Mouse (Mus musculus): ENCODE measurements around the gene Ddr1. TPM values are rescaled to one million over a fixed set of nuclear protein-coding genes. Genes with fewer than 3 reads are reported as not detected.

Gene Ddr1
- polyA plus RNA-seq (2016; fragmentation: Nextera tagmentation; extraction: Ambion mirVana): 134 and 184 TPM in 2 replicates

GRCm38 (mm10) chr17:35704621-35705464 is at the start of gene Ddr1:
Gene Ddr1, minus strand, starts transcription at chr17:35704621.
- Histone ChIP-seq H3K4me3 (peak within 1 kb of the TSS; percentile 96), H3K9me3 (no peaks in the 10 kb centered on the region), H3K4me1 (replicated peaks) (peaks cover 51% of the 10 kb centered on the region), H3K27me3 (ENCODE audit: insufficient read depth, poor library complexity, severe bottlenecking) (peaks cover 14% of the 10 kb centered on the region; the same call in 1 of the 2 replicates), H3K27ac (peak within 1 kb of the TSS; percentile 99), H3K36me3 (peaks cover 4% of the 10 kb centered on the region)
- WGBS: 3% methylated on average over 19 of the region's 19 CpGs
- DNase-seq (ENCODE audit: low spot score): peak; percentile 88

GRCm38 (mm10) chr17:35753668-35754067 is 49.2 kb upstream of the Ddr1 start:
- 94% methylated on average over 7 of the region's 7 CpGs for WGBS
- Histone ChIP-seq H3K4me1 (replicated peaks) (0 out of 2 replicates have a peak, but pooled peaks cover 6% of the 10 kb centered on the region), H3K4me3 (no peak overlapping the region), H3K27me3 (ENCODE audit: insufficient read depth, poor library complexity, severe bottlenecking) (no peaks in the 10 kb centered on the region), H3K9me3 (no peaks in the 10 kb centered on the region), H3K27ac (no peak overlapping the region), H3K36me3 (no peaks in the 10 kb centered on the region)
- no peak for DNase-seq (ENCODE audit: low spot score)

- H3K27me3 ChIP-seq (ENCODE audit: insufficient read depth, poor library complexity, severe bottlenecking): no peaks in the 10 kb centered on the region
- H3K9me3 ChIP-seq: no peaks in the 10 kb centered on the region
- no peaks in the 10 kb centered on the region for H3K36me3 ChIP-seq
- H3K4me3 ChIP-seq: no peak overlapping the region
- 0 out of 2 replicates have a peak, but pooled peaks cover 6% of the 10 kb centered on the region for H3K4me1 ChIP-seq (replicated peaks)
- H3K27ac ChIP-seq: no peak overlapping the region
- 58% methylated on average over 7 of the region's 7 CpGs for WGBS
- no peak for DNase-seq (ENCODE audit: low spot score)
These were observed 47.9 kb upstream of the Ddr1 start for GRCm38 (mm10) chr17:35752221-35752811.

- H3K36me3 ChIP-seq: no peaks in the 10 kb centered on the region
- H3K4me3 ChIP-seq: no peak overlapping the region
- H3K27me3 ChIP-seq (ENCODE audit: insufficient read depth, poor library complexity, severe bottlenecking): no peaks in the 10 kb centered on the region
- no peak for DNase-seq (ENCODE audit: low spot score)
- 0 out of 2 replicates have a peak, but pooled peaks cover 6% of the 10 kb centered on the region for H3K4me1 ChIP-seq (replicated peaks)
- 78% methylated on average over 10 of the region's 10 CpGs for WGBS
- H3K27ac ChIP-seq: no peak overlapping the region
- H3K9me3 ChIP-seq: no peaks in the 10 kb centered on the region
These were observed 45.3 kb upstream of the Ddr1 start for GRCm38 (mm10) chr17:35749685-35750084.

GRCm38 (mm10) chr17:35744361-35744760 is 39.9 kb upstream of the Ddr1 start:
- Histone ChIP-seq H3K9me3 (no peaks in the 10 kb centered on the region), H3K4me3 (no peak overlapping the region), H3K27me3 (ENCODE audit: insufficient read depth, poor library complexity, severe bottlenecking) (peaks cover under 1% of the 10 kb centered on the region), H3K27ac (no peak overlapping the region), H3K36me3 (no peaks in the 10 kb centered on the region), H3K4me1 (replicated peaks) (0 out of 2 replicates have a peak, but pooled peaks cover under 1% of the 10 kb centered on the region)
- 90% methylated on average over 2 of the region's 2 CpGs for WGBS
- DNase-seq (ENCODE audit: low spot score): no peak

- H3K9me3 ChIP-seq: no peaks in the 10 kb centered on the region
- WGBS: 72% methylated on average over 3 of the region's 3 CpGs
- H3K4me3 ChIP-seq: no peak overlapping the region
- peaks cover 12% of the 10 kb centered on the region for H3K27me3 ChIP-seq (ENCODE audit: insufficient read depth, poor library complexity, severe bottlenecking)
- peak overlapping the region; percentile 59; the same call in 1 of the 2 replicates for H3K27ac ChIP-seq
- H3K4me1 ChIP-seq (replicated peaks): 0 out of 2 replicates have a peak, but pooled peaks cover 2% of the 10 kb centered on the region
- no peaks in the 10 kb centered on the region for H3K36me3 ChIP-seq
- DNase-seq (ENCODE audit: low spot score): no peak
These were observed 38.5 kb upstream of the Ddr1 start for GRCm38 (mm10) chr17:35742948-35743347.

GRCm38 (mm10) chr17:35741589-35742226 is 37.3 kb upstream of the Ddr1 start:
- Histone ChIP-seq H3K27ac (no peak overlapping the region), H3K4me3 (no peak overlapping the region), H3K4me1 (replicated peaks) (peaks cover 6% of the 10 kb centered on the region), H3K36me3 (no peaks in the 10 kb centered on the region), H3K27me3 (ENCODE audit: insufficient read depth, poor library complexity, severe bottlenecking) (peaks cover 15% of the 10 kb centered on the region), H3K9me3 (no peaks in the 10 kb centered on the region)
- 88% methylated on average over 9 of the region's 9 CpGs for WGBS
- no peak for DNase-seq (ENCODE audit: low spot score)

GRCm38 (mm10) chr17:35740276-35740880 is 36.0 kb upstream of the Ddr1 start:
- Histone ChIP-seq H3K27me3 (ENCODE audit: insufficient read depth, poor library complexity, severe bottlenecking) (peaks cover 15% of the 10 kb centered on the region), H3K9me3 (no peaks in the 10 kb centered on the region)

GRCm38 (mm10) chr17:35739675-35740074 is 35.3 kb upstream of the Ddr1 start:
- Histone ChIP-seq H3K9me3 (no peaks in the 10 kb centered on the region), H3K36me3 (no peaks in the 10 kb centered on the region), H3K27ac (no peak overlapping the region), H3K4me3 (no peak overlapping the region), H3K27me3 (ENCODE audit: insufficient read depth, poor library complexity, severe bottlenecking) (peaks cover 15% of the 10 kb centered on the region), H3K4me1 (replicated peaks) (peaks cover 14% of the 10 kb centered on the region)
- DNase-seq (ENCODE audit: low spot score): peak; percentile 71
- WGBS: 17% methylated on average over 6 of the region's 6 CpGs

More at GRCm38 (mm10) chr17:35740276-35740880, 36.0 kb upstream of the Ddr1 start:
- DNase-seq (ENCODE audit: low spot score): no peak
- H3K4me1 ChIP-seq (replicated peaks): peaks cover 14% of the 10 kb centered on the region
- H3K27ac ChIP-seq: no peak overlapping the region
- no peak overlapping the region for H3K4me3 ChIP-seq
- 77% methylated on average over 5 of the region's 5 CpGs for WGBS
- no peaks in the 10 kb centered on the region for H3K36me3 ChIP-seq

- Histone ChIP-seq H3K27ac (peak overlapping the region; percentile 54), H3K4me3 (no peak overlapping the region)
- peak; percentile 77 for DNase-seq (ENCODE audit: low spot score)
These were observed 33.3 kb upstream of the Ddr1 start for GRCm38 (mm10) chr17:35737743-35738142.

GRCm38 (mm10) chr17:35736280-35736960 is 32.0 kb upstream of the Ddr1 start:
- Histone ChIP-seq H3K4me1 (replicated peaks) (peaks cover 20% of the 10 kb centered on the region), H3K27me3 (ENCODE audit: insufficient read depth, poor library complexity, severe bottlenecking) (peaks cover 15% of the 10 kb centered on the region), H3K36me3 (no peaks in the 10 kb centered on the region), H3K27ac (no peak overlapping the region), H3K9me3 (no peaks in the 10 kb centered on the region), H3K4me3 (no peak overlapping the region)
- WGBS: 41% methylated on average over 12 of the region's 12 CpGs
- peak; percentile 71 for DNase-seq (ENCODE audit: low spot score)

More at GRCm38 (mm10) chr17:35737743-35738142, 33.3 kb upstream of the Ddr1 start:
- Histone ChIP-seq H3K36me3 (no peaks in the 10 kb centered on the region), H3K9me3 (no peaks in the 10 kb centered on the region), H3K4me1 (replicated peaks) (peaks cover 14% of the 10 kb centered on the region), H3K27me3 (ENCODE audit: insufficient read depth, poor library complexity, severe bottlenecking) (peaks cover 15% of the 10 kb centered on the region)
- 12% methylated on average over 12 of the region's 12 CpGs for WGBS

- Histone ChIP-seq H3K9me3 (no peaks in the 10 kb centered on the region), H3K27ac (no peak overlapping the region), H3K27me3 (ENCODE audit: insufficient read depth, poor library complexity, severe bottlenecking) (peaks cover 15% of the 10 kb centered on the region), H3K4me3 (no peak overlapping the region), H3K36me3 (no peaks in the 10 kb centered on the region), H3K4me1 (replicated peaks) (peaks cover 26% of the 10 kb centered on the region)
- WGBS: 85% methylated on average over 2 of the region's 2 CpGs
- no peak for DNase-seq (ENCODE audit: low spot score)
These were observed 30.1 kb upstream of the Ddr1 start for GRCm38 (mm10) chr17:35734478-35734877.

Data from hindbrain, embryonic 10.5 days (tissue).